Mouse (Mus musculus) heart, embryonic 10.5 days (tissue): ENCODE results near the gene Wnt4. TPM values are rescaled to one million over a fixed set of nuclear protein-coding genes. Genes with fewer than 3 reads are reported as not detected.

ENCODE experiments used
- DNase-seq: peaks from one replicate; pipeline ENCODE4 v3.0.0-alpha.2; 2017; ENCODE audit warnings: low spot score
- H3K27ac ChIP-seq: fragments of 300-500 bp; sonication (generic); 2 replicates; pipeline ENCODE4 v1.5.1; 2016; ENCODE audit warnings: mild to moderate bottlenecking
- H3K27me3 ChIP-seq: fragments of 300-500 bp; sonication (generic); 2 replicates; pipeline ENCODE4 v1.6.1; 2016; ENCODE audit warnings: mild to moderate bottlenecking; ENCODE audit not compliant: poor library complexity, insufficient read depth, severe bottlenecking
- H3K36me3 ChIP-seq: fragments of 300-500 bp; sonication (generic); 2 replicates; pipeline ENCODE4 v1.6.1; 2016; ENCODE audit warnings: mild to moderate bottlenecking, moderate library complexity
- H3K4me1 ChIP-seq: fragments of 300-500 bp; sonication (generic); 2 replicates; pipeline ENCODE4 v1.6.1; 2016; ENCODE audit warnings: mild to moderate bottlenecking
- H3K4me3 ChIP-seq: fragments of 300-500 bp; sonication (generic); 2 replicates; pipeline ENCODE4 v1.5.1; 2016; ENCODE audit warnings: mild to moderate bottlenecking, moderate library complexity
- H3K9me3 ChIP-seq: fragments of 300-500 bp; sonication (generic); 2 replicates; pipeline ENCODE4 v1.6.1; 2016; ENCODE audit warnings: mild to moderate bottlenecking, moderate library complexity
- WGBS: fragments of 180-500 bp; shearing (Covaris S2); methylation state at CpG from one replicate; pipeline ENCODE4 v1.1.7; 2016; 5-methylcytosine and 5-hydroxymethylcytosine counted together
- polyA plus RNA-seq: library from polyadenylated mRNA; unstranded; fragments of >200 nt; fragmentation: Nextera tagmentation; extraction: Ambion mirVana; gene quantifications from 2 replicates; pipeline ENCODE4 v1.2.1, GENCODE M21; 2016

Gene Wnt4
- 0.96 and 0.98 TPM in 2 replicates for polyA plus RNA-seq

- Histone ChIP-seq H3K4me1 (peaks cover 40% of the 10 kb centered on the region), H3K9me3 (no peaks in the 10 kb centered on the region), H3K36me3 (no peaks in the 10 kb centered on the region), H3K27ac (peak within 1 kb of the TSS; percentile 80), H3K4me3 (peak within 1 kb of the TSS; percentile 70), H3K27me3 (peaks cover 83% of the 10 kb centered on the region)
- WGBS = 8% methylated on average over 41 of the region's 45 CpGs
- no peak for DNase-seq
These were observed at the start of gene Wnt4 for GRCm38 (mm10) chr4:137277166-137277513. Gene Wnt4, plus strand, starts transcription at chr4:137277489.

- no peaks in the 10 kb centered on the region for H3K9me3 ChIP-seq
- H3K36me3 ChIP-seq = no peaks in the 10 kb centered on the region
- WGBS = 79% methylated on average over 15 of the region's 15 CpGs
- peaks cover 29% of the 10 kb centered on the region for H3K4me1 ChIP-seq
- no peak overlapping the region for H3K27ac ChIP-seq
- no peak for DNase-seq
- no peak overlapping the region for H3K4me3 ChIP-seq
- peaks cover 9% of the 10 kb centered on the region; the same call in 1 of the 2 replicates for H3K27me3 ChIP-seq
These were observed 48.6 kb upstream of the Wnt4 start for GRCm38 (mm10) chr4:137228566-137229115.

- Histone ChIP-seq H3K27me3 (0 out of 2 replicates have a peak, but pooled peaks cover 4% of the 10 kb centered on the region), H3K4me1 (peaks cover 18% of the 10 kb centered on the region), H3K27ac (peak overlapping the region; percentile 57), H3K4me3 (no peak overlapping the region), H3K36me3 (no peaks in the 10 kb centered on the region), H3K9me3 (no peaks in the 10 kb centered on the region)
- 72% methylated on average over 16 of the region's 16 CpGs for WGBS
- DNase-seq = no peak
These were observed 45.5 kb upstream of the Wnt4 start for GRCm38 (mm10) chr4:137231494-137232470.

GRCm38 (mm10) chr4:137233632-137234031 lies 43.7 kb upstream of the Wnt4 start:
- H3K4me3 ChIP-seq = no peak overlapping the region
- no peaks in the 10 kb centered on the region for H3K36me3 ChIP-seq
- 71% methylated on average over 5 of the region's 5 CpGs for WGBS
- 0 out of 2 replicates have a peak, but pooled peaks cover 4% of the 10 kb centered on the region for H3K27me3 ChIP-seq
- peaks cover 13% of the 10 kb centered on the region for H3K4me1 ChIP-seq
- no peak for DNase-seq
- H3K27ac ChIP-seq = no peak overlapping the region
- H3K9me3 ChIP-seq = no peaks in the 10 kb centered on the region

- no peak overlapping the region for H3K27ac ChIP-seq
- H3K27me3 ChIP-seq = 0 out of 2 replicates have a peak, but pooled peaks cover 4% of the 10 kb centered on the region
- WGBS = 83% methylated on average over 2 of the region's 2 CpGs
- no peaks in the 10 kb centered on the region for H3K36me3 ChIP-seq
- peaks cover 10% of the 10 kb centered on the region for H3K4me1 ChIP-seq
- no peak for DNase-seq
- no peak overlapping the region for H3K4me3 ChIP-seq
- no peaks in the 10 kb centered on the region for H3K9me3 ChIP-seq
These were observed 42.8 kb upstream of the Wnt4 start for GRCm38 (mm10) chr4:137234444-137234843.

GRCm38 (mm10) chr4:137235368-137235767 lies 41.9 kb upstream of the Wnt4 start:
- DNase-seq = no peak
- Histone ChIP-seq H3K27ac (no peak overlapping the region), H3K9me3 (peaks cover 3% of the 10 kb centered on the region; the same call in 1 of the 2 replicates), H3K36me3 (no peaks in the 10 kb centered on the region), H3K4me3 (no peak overlapping the region), H3K4me1 (peaks cover 8% of the 10 kb centered on the region), H3K27me3 (0 out of 2 replicates have a peak, but pooled peaks cover 4% of the 10 kb centered on the region)
- 66% methylated on average over 9 of the region's 9 CpGs for WGBS

- H3K4me3 ChIP-seq = no peak overlapping the region
- 73% methylated on average over 9 of the region's 9 CpGs for WGBS
- H3K36me3 ChIP-seq = no peaks in the 10 kb centered on the region
- no peak for DNase-seq
- H3K27me3 ChIP-seq = peaks cover 12% of the 10 kb centered on the region; the same call in 1 of the 2 replicates
- H3K9me3 ChIP-seq = peaks cover 1% of the 10 kb centered on the region; the same call in 1 of the 2 replicates
- H3K27ac ChIP-seq = no peak overlapping the region
- H3K4me1 ChIP-seq = 0 out of 2 replicates have a peak, but pooled peaks cover 3% of the 10 kb centered on the region
These were observed 32.4 kb upstream of the Wnt4 start for GRCm38 (mm10) chr4:137244883-137245282.

- Histone ChIP-seq H3K36me3 (no peaks in the 10 kb centered on the region), H3K4me3 (no peak overlapping the region), H3K4me1 (peaks cover 12% of the 10 kb centered on the region), H3K27ac (no peak overlapping the region), H3K27me3 (no peaks in the 10 kb centered on the region; the same call in 1 of the 2 replicates), H3K9me3 (0 out of 2 replicates have a peak, but pooled peaks cover 3% of the 10 kb centered on the region)
- DNase-seq = no peak
- WGBS = 74% methylated on average over 5 of the region's 5 CpGs
These were observed 27.0 kb upstream of the Wnt4 start for GRCm38 (mm10) chr4:137250333-137250732.

GRCm38 (mm10) chr4:137250849-137251248 lies 26.4 kb upstream of the Wnt4 start:
- peaks cover 16% of the 10 kb centered on the region for H3K4me1 ChIP-seq
- no peaks in the 10 kb centered on the region for H3K36me3 ChIP-seq
- 32% methylated on average over 5 of the region's 5 CpGs for WGBS
- H3K4me3 ChIP-seq = no peak overlapping the region
- 0 out of 2 replicates have a peak, but pooled peaks cover 3% of the 10 kb centered on the region for H3K9me3 ChIP-seq
- no peak overlapping the region for H3K27ac ChIP-seq
- DNase-seq = no peak
- no peaks in the 10 kb centered on the region; the same call in 1 of the 2 replicates for H3K27me3 ChIP-seq

GRCm38 (mm10) chr4:137253601-137254000 lies 23.7 kb upstream of the Wnt4 start:
- 76% methylated on average over 11 of the region's 11 CpGs for WGBS

GRCm38 (mm10) chr4:137254206-137254976 lies 22.9 kb upstream of the Wnt4 start:
- H3K36me3 ChIP-seq = no peaks in the 10 kb centered on the region
- DNase-seq = no peak
- no peak overlapping the region for H3K4me3 ChIP-seq
- peaks cover 16% of the 10 kb centered on the region for H3K4me1 ChIP-seq
- H3K27me3 ChIP-seq = no peaks in the 10 kb centered on the region; the same call in 1 of the 2 replicates
- H3K27ac ChIP-seq = no peak overlapping the region
- WGBS = 71% methylated on average over 17 of the region's 17 CpGs
- H3K9me3 ChIP-seq = 0 out of 2 replicates have a peak, but pooled peaks cover 3% of the 10 kb centered on the region

More at GRCm38 (mm10) chr4:137253601-137254000, 23.7 kb upstream of the Wnt4 start:
- DNase-seq = no peak
- Histone ChIP-seq H3K4me3 (no peak overlapping the region), H3K9me3 (0 out of 2 replicates have a peak, but pooled peaks cover 3% of the 10 kb centered on the region), H3K27ac (no peak overlapping the region), H3K36me3 (no peaks in the 10 kb centered on the region), H3K4me1 (peaks cover 16% of the 10 kb centered on the region), H3K27me3 (no peaks in the 10 kb centered on the region; the same call in 1 of the 2 replicates)

GRCm38 (mm10) chr4:137255568-137255967 lies 21.7 kb upstream of the Wnt4 start:
- H3K4me3 ChIP-seq = no peak overlapping the region
- no peak for DNase-seq
- no peaks in the 10 kb centered on the region; the same call in 1 of the 2 replicates for H3K27me3 ChIP-seq
- H3K27ac ChIP-seq = no peak overlapping the region
- peaks cover 12% of the 10 kb centered on the region for H3K4me1 ChIP-seq
- 0 out of 2 replicates have a peak, but pooled peaks cover 3% of the 10 kb centered on the region for H3K9me3 ChIP-seq
- H3K36me3 ChIP-seq = no peaks in the 10 kb centered on the region
- 75% methylated on average over 8 of the region's 8 CpGs for WGBS
